Mouse (Mus musculus) Patski (cell line): Measurements from ENCODE around the gene Baz1b. TPM values are rescaled to one million over a fixed set of nuclear protein-coding genes. Genes with fewer than 3 reads are reported as not detected.
"Not testable (repeated sequence)": the region's sequence is repeated elsewhere in the genome, so short reads cannot be mapped to it uniquely, and the experiment has no call there.

Experiments used
- ATAC-seq: fragments of 100-300 bp; one replicate; pipeline ENCODE4 v1.8.0; 2021
- CTCF ChIA-PET: fragments of 350-600 bp; sonication (Branson Sonifier 250); formaldehyde crosslinking; loops from one replicate; lab custom pipeline; 2022; ENCODE audit warnings: inconsistent platforms; lab: Charles Lee
- POLR2A ChIA-PET: fragments of 350-600 bp; sonication (Branson Sonifier 250); formaldehyde crosslinking; loops from one replicate; lab custom pipeline; 2022; ENCODE audit warnings: antibody characterized with exemption, inconsistent platforms; lab: Charles Lee
- DNase-seq: peaks from one replicate; pipeline ENCODE4 v3.0.0-alpha.2; 2011; ENCODE audit warnings: low read depth, low spot score
- H3K27me3 ChIP-seq: fragments of 371-371 bp; one replicate; pipeline ENCODE4 v1.5.1; 2021
- CTCF ChIP-seq: fragments of 100-300 bp; IDR thresholded peaks from one replicate; pipeline ENCODE4 v1.5.1; 2021
- in situ Hi-C: fragments of 300-500 bp; cut with MboI; formaldehyde crosslinking; loops from 3 replicates; pipeline ENCODE4 v1.11.1; 2018; ENCODE audit warnings: low pct_unique_long_range_greater_than_20kb, mixed read lengths
- polyA plus RNA-seq: library from polyadenylated mRNA; unstranded; gene quantifications from one replicate; pipeline ENCODE4 v1.2.3, GENCODE M21; 2021

Gene Baz1b
- polyA plus RNA-seq, 1 experiment from 2014 or later: 92.8 TPM

GRCm38 (mm10) chr5:135222066-135222465, 35.0 kb downstream of the Baz1b start:
- DNase-seq (no peak), ATAC-seq (no peak)
- POLR2A ChIA-PET: interaction anchor here (0.6 to 0.7 kb wide), 2 partner anchors 29 to 124 kb away, joined by 3 read pairs; no protein-coding TSS in a partner anchor
- H3K27me3 ChIP-seq: no peaks in the 10 kb centered on the region
- in situ Hi-C loops: no loop called here
- CTCF ChIA-PET: no interaction called here
- TF ChIP-seq CTCF: no peak

- no peak for TF ChIP-seq CTCF
- DNase-seq (no peak), ATAC-seq (no peak)
- ChIA-PET CTCF (interaction anchor here (0.9 kb wide), 1 partner anchor 11 kb away, joined by 3 read pairs; no protein-coding TSS in a partner anchor), POLR2A (no interaction called here)
- in situ Hi-C loops: no loop called here
- H3K27me3 ChIP-seq: no peaks in the 10 kb centered on the region
These were observed 37.1 kb downstream of the Baz1b start for GRCm38 (mm10) chr5:135224169-135224568.

GRCm38 (mm10) chr5:135225879-135226278, 38.8 kb downstream of the Baz1b start:
- ATAC-seq, DNase-seq, in situ Hi-C loops, H3K27me3 ChIP-seq: not testable (repeated sequence)
- CTCF ChIA-PET: interaction anchor here (1.4 to 2.4 kb wide), 2 partner anchors 9 kb away, joined by 3 to 9 read pairs; no protein-coding TSS in a partner anchor
- POLR2A ChIA-PET: interaction anchor here (1.4 kb wide), 1 partner anchor 17 kb away, joined by 3 read pairs; no protein-coding TSS in a partner anchor
- TF ChIP-seq CTCF: peak; percentile 55

GRCm38 (mm10) chr5:135230186-135230585, 43.1 kb downstream of the Baz1b start:
- no peak for ATAC-seq
- H3K27me3 ChIP-seq: no peaks in the 10 kb centered on the region
- ChIA-PET POLR2A (no interaction called here), CTCF (no interaction called here)
- TF ChIP-seq CTCF: no peak
- in situ Hi-C loops: no loop called here
- no peak for DNase-seq

- CTCF ChIA-PET: interaction anchor here (1.2 kb wide), 2 partner anchors 53 to 69 kb away, joined by 3 to 4 read pairs; no protein-coding TSS in a partner anchor
- POLR2A ChIA-PET: no interaction called here
- H3K27me3 ChIP-seq: no peaks in the 10 kb centered on the region
- no peak for TF ChIP-seq CTCF
- ATAC-seq (no peak), DNase-seq (no peak)
- in situ Hi-C loops: no loop called here
These were observed 46.3 kb downstream of the Baz1b start for GRCm38 (mm10) chr5:135233166-135233920.

- ChIA-PET CTCF (interaction anchor here (1.1 to 2.6 kb wide), 4 partner anchors 9 to 49 kb away, joined by 3 to 9 read pairs (median 4); no protein-coding TSS in a partner anchor), POLR2A (no interaction called here)
- ATAC-seq (no peak), DNase-seq (no peak)
- TF ChIP-seq CTCF: peak; percentile 82
- H3K27me3 ChIP-seq: no peaks in the 10 kb centered on the region
- in situ Hi-C loops: loop anchor here (5.0 kb wide), 1 partner anchor 51 kb away; no protein-coding TSS in a partner anchor
These were observed 49.5 kb downstream of the Baz1b start for GRCm38 (mm10) chr5:135236571-135236970.

- in situ Hi-C loops: loop anchor here (5.0 kb wide), 1 partner anchor 48 kb away; no protein-coding TSS in a partner anchor
- no peak for TF ChIP-seq CTCF
- no peaks in the 10 kb centered on the region for H3K27me3 ChIP-seq
- ChIA-PET CTCF (interaction anchor here (2.0 to 2.6 kb wide), 2 partner anchors 12 to 47 kb away, joined by 5 to 9 read pairs; no protein-coding TSS in a partner anchor), POLR2A (interaction anchor here (0.7 kb wide), 1 partner anchor 24 kb away, joined by 3 read pairs; no protein-coding TSS in a partner anchor)
- ATAC-seq (no peak), DNase-seq (no peak)
These were observed 51.8 kb downstream of the Baz1b start for GRCm38 (mm10) chr5:135238832-135239231.

GRCm38 (mm10) chr5:135241474-135241873, 54.4 kb downstream of the Baz1b start:
- ChIA-PET CTCF (no interaction called here), POLR2A (interaction anchor here (0.6 kb wide), 1 partner anchor 18 kb away, joined by 4 read pairs; no protein-coding TSS in a partner anchor)
- ATAC-seq (no peak), DNase-seq (no peak)
- TF ChIP-seq CTCF: no peak
- no peaks in the 10 kb centered on the region for H3K27me3 ChIP-seq
- in situ Hi-C loops: no loop called here

GRCm38 (mm10) chr5:135242136-135242535, 55.1 kb downstream of the Baz1b start:
- in situ Hi-C loops: no loop called here
- ChIA-PET POLR2A (interaction anchor here (1.0 kb wide), 1 partner anchor 9 kb away, joined by 3 read pairs; the partner anchor contains the start of gene Fzd9), CTCF (no interaction called here)
- DNase-seq (no peak), ATAC-seq (no peak)
- TF ChIP-seq CTCF: no peak
- no peaks in the 10 kb centered on the region for H3K27me3 ChIP-seq

GRCm38 (mm10) chr5:135242608-135243007, 55.5 kb downstream of the Baz1b start:
- POLR2A ChIA-PET: interaction anchor here (1.0 kb wide), 1 partner anchor 8 kb away, joined by 3 read pairs; the partner anchor contains the start of gene Fzd9
- no peak for ATAC-seq
- in situ Hi-C loops: no loop called here

More at GRCm38 (mm10) chr5:135242608-135243007, 55.5 kb downstream of the Baz1b start:
- TF ChIP-seq CTCF: no peak
- CTCF ChIA-PET: no interaction called here
- H3K27me3 ChIP-seq: no peaks in the 10 kb centered on the region
- no peak for DNase-seq
